Comparison of ENCODE assay signal across 23 mouse cellular contexts in genomic region chr3:50441330-50441729, GRCm38 (mm10). TPM values are rescaled to one million over a fixed set of nuclear protein-coding genes. Genes with fewer than 3 reads are reported as not detected.
"Had no signal": no experiment of that assay in that cellular context is flagged by ENCODE, and none has a peak within 500 bp of the region (broad histone marks: within the 10 kb centered on the region; RNA-seq: fewer than 3 reads in every experiment).

No protein-coding gene starts in this region.

- DNase-seq: forebrain, postnatal 0 days; gastrocnemius, postnatal 14 days; gastrocnemius, postnatal 36 days; heart, adult 18-20 months; heart, postnatal 14 days; heart, postnatal 36 days; kidney, adult 18-20 months; kidney, adult 8-10 months; kidney, postnatal 10 days; kidney, postnatal 25 days; kidney, postnatal 4 days had no signal

- H3K27me3 ChIP-seq: heart, embryonic 13.5 days; heart, embryonic 15.5 days; hindbrain, embryonic 15.5 days; intestine, embryonic 15.5 days; limb, embryonic 15.5 days; liver, embryonic 12.5 days had no signal

- H3K4me3 ChIP-seq: heart, embryonic 10.5 days; heart, embryonic 13.5 days; heart, embryonic 15.5 days; hindbrain, embryonic 12.5 days; hindbrain, embryonic 15.5 days; intestine, embryonic 15.5 days; limb, embryonic 15.5 days; liver, embryonic 12.5 days had no signal

- H3K9me3 ChIP-seq: heart, embryonic 10.5 days; heart, embryonic 13.5 days; heart, embryonic 15.5 days; hindbrain, embryonic 12.5 days; hindbrain, embryonic 15.5 days; intestine, embryonic 15.5 days; limb, embryonic 15.5 days; liver, embryonic 12.5 days had no signal

- H3K4me1 ChIP-seq: liver, embryonic 12.5 days had no signal

- ATAC-seq: forebrain, postnatal 0 days; inflammation-experienced regulatory T-cells, adult 6 months; intestine, embryonic 15.5 days; intestine, postnatal 0 days; liver, embryonic 12.5 days had no signal

- H3K4me2 ChIP-seq: heart, embryonic 13.5 days; heart, embryonic 15.5 days; hindbrain, embryonic 12.5 days; hindbrain, embryonic 15.5 days; intestine, embryonic 15.5 days; limb, embryonic 15.5 days; liver, embryonic 12.5 days had no signal

- H3K36me3 ChIP-seq: heart, embryonic 10.5 days; heart, embryonic 13.5 days; heart, embryonic 15.5 days; hindbrain, embryonic 12.5 days; hindbrain, embryonic 15.5 days; intestine, embryonic 15.5 days; limb, embryonic 15.5 days; liver, embryonic 12.5 days had no signal

- H3K27ac ChIP-seq: heart, embryonic 10.5 days; heart, embryonic 13.5 days; heart, embryonic 15.5 days; hindbrain, embryonic 12.5 days; hindbrain, embryonic 15.5 days; intestine, embryonic 15.5 days; limb, embryonic 15.5 days; liver, embryonic 12.5 days; liver, embryonic 14.5 days had no signal

- H3K9ac ChIP-seq: forebrain, postnatal 0 days; heart, embryonic 13.5 days; heart, embryonic 15.5 days; hindbrain, embryonic 12.5 days; hindbrain, embryonic 15.5 days; intestine, embryonic 15.5 days; limb, embryonic 15.5 days; liver, embryonic 12.5 days; liver, embryonic 14.5 days had no signal

RNA-seq across cellular contexts. Expression of gene Slc7a11, which starts 2.1 kb away (rescaled TPM):
- polyA plus RNA-seq: liver, adult 2 months had no signal
